Mouse (Mus musculus): ENCODE measurements at regions not wholly inside any gene's neighbourhood (a gene's known extent, or its start where the extent isn't known, plus 50 kb on each side); places are given as distances from the start of the nearest gene placed in this dataset.

DNA sequence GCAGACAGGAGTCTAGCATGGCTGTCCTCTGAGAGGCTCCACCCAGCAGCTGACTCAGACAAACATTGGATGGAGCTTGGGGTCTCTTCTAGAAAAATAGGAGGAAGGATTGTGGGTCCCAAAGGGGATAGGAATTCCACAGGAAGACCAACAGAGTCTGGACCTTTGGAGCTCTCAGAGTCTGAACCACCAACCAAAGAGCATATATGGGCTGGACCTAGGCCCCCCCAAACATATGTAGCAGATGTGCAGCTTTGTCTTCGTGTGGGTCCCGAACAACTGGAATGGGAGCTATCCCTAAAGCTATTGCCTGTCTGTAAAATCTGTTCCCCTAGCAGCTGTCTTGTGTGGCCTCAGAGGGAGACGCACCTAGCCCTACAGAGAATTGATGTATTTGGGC lies 50.1 kb upstream of the Cpm start:
- 88% methylated on average over 3 of the region's 3 CpGs for WGBS (ENCODE audit: insufficient replicate concordance)
- no peaks in the 10 kb centered on the region for H3K27me3 ChIP-seq (ENCODE audit: control insufficient read depth, insufficient read depth, low read length)
- H3K27ac ChIP-seq (ENCODE audit: low read depth, low read length) = no peak overlapping the region
- H3K4me1 ChIP-seq (ENCODE audit: control insufficient read depth, insufficient read depth, low read length) = no peaks in the 10 kb centered on the region
- no peaks in the 10 kb centered on the region for H3K9me3 ChIP-seq (replicated peaks; ENCODE audit: control insufficient read depth, low read length)
- no peak overlapping the region for H3K9ac ChIP-seq (ENCODE audit: low read depth, low read length)
- H3K4me3 ChIP-seq (ENCODE audit: low read depth, low read length) = no peak overlapping the region
- ATAC-seq (replicated peaks; ENCODE audit: insufficient number of reproducible peaks, low FRiP score, low TSS enrichment) = no peak
- no peaks in the 10 kb centered on the region for H3K36me3 ChIP-seq (ENCODE audit: control insufficient read depth, insufficient read depth, low read length)
- H3K4me2 ChIP-seq = no peak overlapping the region

GRCm38 (mm10) chr10:117578696-117579146 lies 50.6 kb upstream of the Cpm start:
- Histone ChIP-seq H3K36me3 (ENCODE audit: control insufficient read depth, insufficient read depth, low read length) (no peaks in the 10 kb centered on the region), H3K9ac (ENCODE audit: low read depth, low read length) (no peak overlapping the region), H3K27ac (ENCODE audit: low read depth, low read length) (no peak overlapping the region), H3K27me3 (ENCODE audit: control insufficient read depth, insufficient read depth, low read length) (no peaks in the 10 kb centered on the region), H3K4me1 (ENCODE audit: control insufficient read depth, insufficient read depth, low read length) (no peaks in the 10 kb centered on the region), H3K4me3 (ENCODE audit: low read depth, low read length) (no peak overlapping the region), H3K9me3 (replicated peaks; ENCODE audit: control insufficient read depth, low read length) (no peaks in the 10 kb centered on the region), H3K4me2 (no peak overlapping the region)
- 81% methylated on average over 4 of the region's 4 CpGs for WGBS (ENCODE audit: insufficient replicate concordance)
- ATAC-seq (replicated peaks; ENCODE audit: insufficient number of reproducible peaks, low FRiP score, low TSS enrichment) = no peak

DNA sequence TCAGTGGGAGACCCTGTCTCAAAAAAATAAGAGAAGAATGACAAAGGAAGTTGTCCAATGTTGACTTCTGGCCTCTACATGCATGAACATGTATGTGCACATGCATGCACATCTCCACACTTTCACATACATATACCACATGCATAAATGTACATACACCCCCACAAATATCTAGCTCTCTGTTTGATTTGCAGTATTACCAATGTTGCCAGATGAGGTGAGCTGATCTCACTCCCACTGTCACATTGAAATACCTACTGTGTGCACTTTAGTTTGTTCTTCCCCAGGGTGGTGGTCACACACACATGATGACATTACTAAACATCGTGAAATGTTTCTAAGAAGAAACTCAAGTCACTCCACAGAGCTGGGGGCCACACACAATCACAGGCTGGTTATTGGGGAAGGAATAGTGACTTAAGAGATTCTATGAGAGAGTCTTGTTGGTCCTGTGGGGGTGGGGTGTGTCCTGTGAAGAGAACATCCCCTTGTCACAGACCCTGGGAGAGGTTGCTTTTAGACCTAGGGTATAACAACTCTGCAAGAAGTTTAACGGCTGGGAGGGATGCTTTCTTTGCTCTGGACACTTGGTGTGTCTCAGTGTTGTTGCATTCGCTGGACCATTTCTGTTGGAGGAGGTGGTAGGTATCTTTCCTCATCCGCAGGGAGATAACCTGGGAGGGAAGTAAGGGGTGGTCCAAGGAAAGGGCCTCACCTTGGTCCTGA lies 51.2 kb upstream of the Cpm start:
- H3K4me2 ChIP-seq = no peak overlapping the region
- H3K4me3 ChIP-seq (ENCODE audit: low read depth, low read length) = no peak overlapping the region
- 73% methylated on average over 4 of the region's 4 CpGs for WGBS (ENCODE audit: insufficient replicate concordance)
- H3K4me1 ChIP-seq (ENCODE audit: control insufficient read depth, insufficient read depth, low read length) = no peaks in the 10 kb centered on the region
- H3K9ac ChIP-seq (ENCODE audit: low read depth, low read length) = no peak overlapping the region
- peaks cover under 1% of the 10 kb centered on the region; the same call in 1 of the 2 replicates for H3K27me3 ChIP-seq (ENCODE audit: control insufficient read depth, insufficient read depth, low read length)
- no peaks in the 10 kb centered on the region for H3K36me3 ChIP-seq (ENCODE audit: control insufficient read depth, insufficient read depth, low read length)
- ATAC-seq (replicated peaks; ENCODE audit: insufficient number of reproducible peaks, low FRiP score, low TSS enrichment) = no peak
- no peaks in the 10 kb centered on the region for H3K9me3 ChIP-seq (replicated peaks; ENCODE audit: control insufficient read depth, low read length)
- H3K27ac ChIP-seq (ENCODE audit: low read depth, low read length) = no peak overlapping the region

DNA sequence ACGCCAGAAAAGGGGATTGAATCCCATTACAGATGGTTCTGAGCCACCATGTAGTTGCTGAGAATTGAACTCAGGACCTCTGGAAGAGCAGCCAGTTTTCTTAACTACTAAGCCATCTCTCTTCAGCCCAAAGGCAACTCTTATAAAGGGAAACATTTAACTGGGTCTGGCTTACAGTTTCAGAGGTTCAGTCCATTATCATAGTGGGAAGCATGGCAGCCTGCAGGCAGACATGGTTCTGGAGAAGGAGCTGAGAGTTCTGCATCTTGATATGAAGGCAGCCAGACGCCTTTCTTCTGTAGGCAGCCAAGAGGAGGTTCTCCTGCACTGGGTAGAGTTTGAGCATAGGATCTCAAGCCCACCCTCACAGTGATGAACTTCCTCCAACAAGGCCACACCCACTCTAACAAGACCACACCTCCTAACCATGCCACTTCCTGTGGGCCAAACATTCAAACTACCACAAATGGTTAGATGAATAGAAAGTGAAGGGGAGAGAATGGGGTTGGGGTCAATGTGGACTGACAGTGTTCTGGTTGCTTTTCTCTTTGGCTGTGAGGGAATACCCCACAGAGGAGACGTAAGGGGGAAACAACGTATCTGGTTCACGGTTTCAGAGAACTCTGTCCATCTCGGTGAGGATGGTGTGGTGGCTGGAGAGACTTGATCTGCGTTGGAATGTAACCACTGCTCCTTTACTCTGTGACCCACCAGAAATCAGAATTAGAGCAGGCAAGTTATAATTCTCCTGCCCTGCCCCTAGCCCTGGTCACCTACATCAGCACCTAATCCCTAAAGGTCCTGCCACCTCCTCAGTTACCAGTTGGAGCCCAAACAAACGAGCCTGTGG lies 52.2 kb upstream of the Cpm start:
- Histone ChIP-seq H3K9ac (ENCODE audit: low read depth, low read length) (no peak overlapping the region), H3K9me3 (replicated peaks; ENCODE audit: control insufficient read depth, low read length) (no peaks in the 10 kb centered on the region), H3K4me3 (ENCODE audit: low read depth, low read length) (no peak overlapping the region), H3K27me3 (ENCODE audit: control insufficient read depth, insufficient read depth, low read length) (peaks cover 10% of the 10 kb centered on the region), H3K4me2 (no peak overlapping the region), H3K36me3 (ENCODE audit: control insufficient read depth, insufficient read depth, low read length) (no peaks in the 10 kb centered on the region), H3K27ac (ENCODE audit: low read depth, low read length) (no peak overlapping the region), H3K4me1 (ENCODE audit: control insufficient read depth, insufficient read depth, low read length) (no peaks in the 10 kb centered on the region)
- no peak for ATAC-seq (replicated peaks; ENCODE audit: insufficient number of reproducible peaks, low FRiP score, low TSS enrichment)
- WGBS (ENCODE audit: insufficient replicate concordance) = 80% methylated on average over 8 of the region's 8 CpGs

DNA sequence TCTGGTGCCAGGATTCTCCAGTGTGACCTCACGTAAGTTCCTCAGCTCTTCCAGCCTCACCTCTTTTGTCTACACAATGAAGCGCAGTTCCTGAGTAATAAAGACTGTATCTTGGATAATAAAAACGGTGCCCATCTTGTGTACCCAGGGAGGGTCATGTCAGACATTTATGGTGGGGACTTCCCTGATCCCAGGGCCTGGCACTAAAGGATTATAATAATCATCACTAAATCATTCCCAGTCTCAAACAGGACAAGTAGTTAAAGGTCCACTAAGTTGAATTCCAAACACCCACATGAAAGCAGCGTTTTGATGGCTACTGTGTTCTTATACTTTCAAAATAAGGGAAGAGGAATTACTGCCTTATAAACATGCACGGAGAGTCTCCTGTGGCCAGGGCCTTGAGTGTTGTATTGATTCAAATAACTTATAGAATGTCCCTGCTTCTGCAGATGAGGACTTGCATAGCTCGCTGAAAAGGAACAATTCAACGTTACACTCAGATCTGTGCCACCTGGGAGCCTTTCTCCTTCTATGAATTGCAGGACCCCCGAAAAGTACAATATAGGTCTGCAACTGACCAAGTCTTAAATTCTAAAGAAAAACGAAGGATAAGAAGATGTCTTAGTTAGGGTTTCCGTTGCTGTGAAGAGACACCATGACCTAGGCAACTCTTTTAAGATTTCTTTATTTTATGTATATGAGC lies 53.0 kb upstream of the Cpm start:
- no peak overlapping the region for H3K9ac ChIP-seq (ENCODE audit: low read depth, low read length)
- 0 out of 2 replicates have a peak, but pooled peaks cover 3% of the 10 kb centered on the region for H3K4me1 ChIP-seq (ENCODE audit: control insufficient read depth, insufficient read depth, low read length)
- H3K4me2 ChIP-seq = no peak overlapping the region
- WGBS (ENCODE audit: insufficient replicate concordance) = 83% methylated on average over 10 of the region's 10 CpGs
- H3K9me3 ChIP-seq (replicated peaks; ENCODE audit: control insufficient read depth, low read length) = no peaks in the 10 kb centered on the region
- no peak for ATAC-seq (replicated peaks; ENCODE audit: insufficient number of reproducible peaks, low FRiP score, low TSS enrichment)
- H3K4me3 ChIP-seq (ENCODE audit: low read depth, low read length) = no peak overlapping the region
- peaks cover 14% of the 10 kb centered on the region for H3K27me3 ChIP-seq (ENCODE audit: control insufficient read depth, insufficient read depth, low read length)
- H3K36me3 ChIP-seq (ENCODE audit: control insufficient read depth, insufficient read depth, low read length) = no peaks in the 10 kb centered on the region
- H3K27ac ChIP-seq (ENCODE audit: low read depth, low read length) = no peak overlapping the region

- ATAC-seq (replicated peaks; ENCODE audit: insufficient number of reproducible peaks, low FRiP score, low TSS enrichment) = no peak
- Histone ChIP-seq H3K9me3 (replicated peaks; ENCODE audit: control insufficient read depth, low read length) (no peaks in the 10 kb centered on the region), H3K27ac (ENCODE audit: low read depth, low read length) (no peak overlapping the region), H3K36me3 (ENCODE audit: control insufficient read depth, insufficient read depth, low read length) (no peaks in the 10 kb centered on the region), H3K4me2 (no peak overlapping the region), H3K27me3 (ENCODE audit: control insufficient read depth, insufficient read depth, low read length) (peaks cover 17% of the 10 kb centered on the region), H3K4me3 (ENCODE audit: low read depth, low read length) (no peak overlapping the region), H3K9ac (ENCODE audit: low read depth, low read length) (no peak overlapping the region), H3K4me1 (ENCODE audit: control insufficient read depth, insufficient read depth, low read length) (0 out of 2 replicates have a peak, but pooled peaks cover 3% of the 10 kb centered on the region)
- 65% methylated on average over 14 of the region's 14 CpGs for WGBS (ENCODE audit: insufficient replicate concordance)
Observed at GRCm38 (mm10) chr10:117575404-117576153, 53.7 kb upstream of the Cpm start.

DNA sequence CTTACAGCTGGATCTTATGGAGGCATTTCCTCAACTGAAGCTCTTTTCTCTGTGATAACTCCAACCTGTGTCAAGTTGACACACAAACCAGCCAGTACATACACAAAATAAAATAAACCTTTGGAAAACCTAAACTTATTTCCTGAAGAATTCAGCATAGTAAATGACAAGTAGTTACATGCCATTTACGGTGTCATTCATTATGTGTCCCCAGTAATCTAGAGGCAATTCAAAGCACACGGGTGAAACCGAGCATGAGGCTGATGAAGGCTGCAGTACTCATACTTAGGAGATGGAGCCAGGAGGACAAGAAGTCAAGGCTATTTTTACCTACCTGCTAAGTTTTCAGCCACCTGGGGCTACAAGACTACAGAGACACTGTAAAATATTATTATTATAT lies 54.4 kb upstream of the Cpm start:
- no peak overlapping the region for H3K4me2 ChIP-seq
- H3K27me3 ChIP-seq (ENCODE audit: control insufficient read depth, insufficient read depth, low read length) = peaks cover 20% of the 10 kb centered on the region
- 85% methylated on average over 3 of the region's 3 CpGs for WGBS (ENCODE audit: insufficient replicate concordance)

More for the DNA sequence above, 54.4 kb upstream of the Cpm start:
- H3K4me1 ChIP-seq (ENCODE audit: control insufficient read depth, insufficient read depth, low read length) = 0 out of 2 replicates have a peak, but pooled peaks cover 3% of the 10 kb centered on the region
- no peak overlapping the region for H3K4me3 ChIP-seq (ENCODE audit: low read depth, low read length)
- H3K27ac ChIP-seq (ENCODE audit: low read depth, low read length) = no peak overlapping the region
- H3K36me3 ChIP-seq (ENCODE audit: control insufficient read depth, insufficient read depth, low read length) = no peaks in the 10 kb centered on the region
- H3K9me3 ChIP-seq (replicated peaks; ENCODE audit: control insufficient read depth, low read length) = no peaks in the 10 kb centered on the region
- no peak for ATAC-seq (replicated peaks; ENCODE audit: insufficient number of reproducible peaks, low FRiP score, low TSS enrichment)
- no peak overlapping the region for H3K9ac ChIP-seq (ENCODE audit: low read depth, low read length)

Data from heart, embryonic 11.5 days (tissue).